Mouse (Mus musculus): Measurements from ENCODE around the gene Apobec4.

Apobec4 gene

DNA sequence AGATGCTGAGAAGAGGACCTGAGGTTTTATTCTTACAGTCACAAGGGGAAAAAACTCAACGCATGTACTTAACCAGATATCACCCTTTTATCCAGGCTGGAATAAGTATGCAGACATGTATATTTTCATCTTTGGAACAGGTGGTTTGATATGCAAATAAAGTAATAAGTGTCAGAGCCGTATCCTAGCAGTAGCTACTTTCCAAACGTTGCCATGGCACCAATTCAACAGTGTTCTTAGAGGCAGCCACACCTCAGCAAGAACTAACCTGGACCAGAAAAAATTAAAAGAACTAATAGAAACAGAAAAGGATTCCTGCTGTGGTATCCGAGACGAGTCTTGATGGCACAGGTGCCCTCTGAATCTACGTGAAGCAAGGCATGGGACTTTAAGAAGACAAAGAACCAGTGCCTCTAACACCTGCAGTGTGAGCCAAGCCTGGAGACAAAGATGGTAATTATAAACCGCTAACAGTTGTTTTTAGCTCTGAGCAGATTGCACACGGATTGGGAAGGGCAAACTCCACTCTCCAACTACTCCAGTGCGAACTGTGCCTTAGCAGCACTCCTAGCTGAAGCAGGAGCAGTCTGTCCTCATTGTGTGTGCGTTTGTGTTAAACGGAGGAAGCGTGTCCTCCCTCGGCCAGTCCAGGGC, at the start of gene Apobec4:
Gene Apobec4 (plus strand): TSS at position 240 of the 654 bp plus-strand sequence.
- DNase-seq (ENCODE audit: low spot score): peak; percentile 33

DNA sequence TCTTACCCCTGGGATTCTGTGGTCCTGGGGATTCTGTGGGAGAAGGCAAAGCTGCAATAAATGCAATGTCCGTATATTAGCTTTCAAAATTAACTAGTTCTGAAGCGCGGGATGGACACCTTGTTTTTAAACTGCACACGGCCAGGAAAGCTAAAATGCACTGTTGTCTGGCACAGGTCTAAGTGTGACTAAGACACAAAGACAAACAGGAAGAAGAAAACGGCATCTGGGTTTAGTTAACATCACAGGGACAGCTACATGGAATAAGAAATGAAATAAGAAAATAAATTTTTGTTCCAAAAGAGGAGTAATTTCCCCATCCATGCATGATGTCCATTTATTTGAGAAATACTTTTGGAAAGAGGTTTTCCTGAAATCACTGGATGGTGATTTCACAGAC, 49.3 kb upstream of the Apobec4 start:
- no peak for DNase-seq (ENCODE audit: low spot score)

GRCm38 (mm10) chr1:152702920-152703319, 47.4 kb upstream of the Apobec4 start:
- DNase-seq (ENCODE audit: low spot score): no peak

DNA sequence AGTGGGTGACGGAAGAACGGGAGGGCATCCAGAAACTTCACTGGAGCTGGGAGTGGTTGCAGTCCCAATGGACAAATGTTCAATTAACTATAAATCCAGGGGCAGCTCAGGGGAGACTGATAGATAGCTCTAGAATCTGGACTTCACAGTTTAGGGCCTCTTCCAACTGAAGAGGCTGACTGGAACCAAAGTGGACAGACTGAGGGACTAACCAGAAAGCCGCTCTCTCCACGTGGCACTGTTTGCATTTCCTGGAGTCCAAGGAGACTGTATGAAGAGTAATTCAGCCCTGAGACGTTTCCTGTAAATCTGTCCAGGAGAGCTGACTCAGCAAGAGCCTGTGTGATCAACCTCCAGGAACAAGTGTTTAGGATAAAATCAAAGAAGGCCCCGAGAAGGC, 46.4 kb upstream of the Apobec4 start:
- DNase-seq (ENCODE audit: low spot score): no peak

GRCm38 (mm10) chr1:152707560-152707959, 42.8 kb upstream of the Apobec4 start:
- DNase-seq (ENCODE audit: low spot score): no peak

DNA sequence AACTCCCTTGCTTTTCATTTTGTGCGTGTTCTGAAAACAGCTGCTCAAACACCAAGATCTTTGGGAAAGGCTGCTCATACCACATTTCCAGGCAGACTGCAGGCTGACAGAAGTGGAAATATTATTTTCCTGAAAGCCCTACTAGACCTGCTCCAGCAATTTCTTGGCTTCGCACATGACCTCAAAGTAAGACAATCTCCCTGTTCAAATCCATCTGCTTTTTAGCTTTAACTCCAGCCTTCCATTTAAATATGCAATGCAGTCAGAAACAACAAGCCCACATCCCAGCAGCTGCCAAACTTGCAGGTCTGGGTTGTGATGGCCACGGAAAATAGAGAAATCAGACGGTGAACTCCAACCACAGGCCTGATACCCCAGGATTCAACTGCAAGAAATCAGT, 39.3 kb upstream of the Apobec4 start:
- no peak for DNase-seq (ENCODE audit: low spot score)

DNA sequence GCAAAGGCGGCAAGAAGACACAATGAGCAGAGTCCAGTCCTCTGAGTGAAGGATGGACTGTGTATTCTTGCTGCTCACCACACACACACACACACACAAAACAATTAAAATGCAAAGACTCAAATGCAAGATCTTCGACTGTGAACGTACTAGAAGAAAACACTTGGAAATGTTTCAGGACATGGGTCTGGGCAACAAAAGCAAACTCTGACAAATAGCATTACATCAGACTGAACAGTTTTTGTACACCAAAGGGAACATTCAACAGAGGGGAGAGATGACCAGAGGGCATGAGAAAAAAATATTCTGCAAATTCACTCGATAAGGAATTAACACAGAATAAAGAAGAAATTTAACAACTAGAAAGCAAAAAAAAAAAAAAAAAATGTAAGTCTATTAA, 36.4 kb upstream of the Apobec4 start:
- no peak for DNase-seq (ENCODE audit: low spot score)

DNA sequence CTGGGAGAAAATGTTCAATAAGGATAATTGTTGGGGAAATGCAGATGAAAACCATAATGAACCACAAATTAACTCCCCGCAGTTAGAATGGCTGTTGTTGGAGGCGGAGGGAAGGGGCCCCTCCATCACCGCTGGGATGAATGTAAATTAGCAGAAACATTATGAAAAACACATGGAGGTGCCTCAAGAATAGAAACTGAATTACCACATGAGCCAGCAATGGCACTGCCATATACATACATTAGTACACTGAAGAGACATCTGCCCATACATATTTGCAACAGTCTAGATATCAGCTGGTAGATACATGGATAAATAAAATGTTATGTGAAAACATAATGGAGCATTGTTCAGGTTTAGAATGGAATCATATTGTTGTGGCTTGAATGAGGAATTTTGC, 35.9 kb upstream of the Apobec4 start:
- no peak for DNase-seq (ENCODE audit: low spot score)

- DNase-seq (ENCODE audit: low spot score): no peak
These were observed 33.0 kb upstream of the Apobec4 start for GRCm38 (mm10) chr1:152717329-152717728.

- DNase-seq (ENCODE audit: low spot score): no peak
These were observed 32.2 kb upstream of the Apobec4 start for GRCm38 (mm10) chr1:152718200-152718599.

DNA sequence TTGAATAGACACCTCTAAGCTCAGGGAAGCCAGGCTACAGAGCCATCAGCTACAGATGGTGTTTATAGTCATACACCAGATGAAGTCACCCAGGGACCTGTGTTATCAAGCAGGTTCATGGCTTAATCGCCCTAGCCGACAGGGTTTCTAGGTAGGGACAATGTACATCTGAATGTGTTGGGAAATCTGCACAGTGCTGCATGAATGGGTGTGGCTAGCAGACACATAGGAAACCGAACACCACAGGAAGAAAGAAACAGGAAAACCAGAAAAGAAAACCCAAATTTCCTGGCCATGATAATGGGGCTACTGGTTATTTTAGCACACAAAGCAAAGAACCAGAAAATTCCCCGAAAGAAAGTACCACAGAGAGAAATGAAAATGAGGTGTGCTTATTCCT, 29.4 kb upstream of the Apobec4 start:
- DNase-seq (ENCODE audit: low spot score): no peak

DNA sequence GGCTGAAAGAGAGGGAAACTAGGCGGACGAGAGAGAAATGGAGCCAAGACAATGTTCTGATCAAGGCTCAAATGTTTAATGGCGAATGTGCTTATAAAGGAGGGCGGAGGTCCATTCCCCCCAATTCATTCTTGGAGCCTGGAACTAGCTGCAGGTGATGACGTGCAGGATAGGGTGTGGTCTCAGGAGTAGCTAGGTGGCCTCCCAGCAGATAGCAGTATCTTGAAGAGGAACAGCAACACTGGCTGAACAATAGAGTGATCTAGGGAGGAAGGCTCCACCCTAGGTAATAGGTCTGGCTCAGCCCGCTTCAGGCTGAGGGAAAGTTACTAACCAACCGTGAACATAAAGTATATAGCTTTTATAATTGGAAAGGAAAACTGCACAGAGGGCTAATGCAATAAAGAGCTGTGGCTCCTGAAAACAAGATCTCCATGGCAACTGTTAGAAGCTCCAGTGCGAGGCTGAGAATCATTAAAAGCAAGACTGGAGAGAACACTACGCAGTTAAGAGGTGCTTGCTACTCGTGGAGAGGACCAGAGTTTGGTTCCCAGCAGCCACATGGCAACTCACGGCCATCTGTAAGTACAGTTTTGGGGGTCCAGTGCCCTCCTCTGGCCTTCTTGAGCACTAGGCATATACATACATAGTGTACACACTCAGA, 28.7 kb upstream of the Apobec4 start:
- no peak for DNase-seq (ENCODE audit: low spot score)

GRCm38 (mm10) chr1:152724286-152724685, 26.1 kb upstream of the Apobec4 start:
- no peak for DNase-seq (ENCODE audit: low spot score)

DNA sequence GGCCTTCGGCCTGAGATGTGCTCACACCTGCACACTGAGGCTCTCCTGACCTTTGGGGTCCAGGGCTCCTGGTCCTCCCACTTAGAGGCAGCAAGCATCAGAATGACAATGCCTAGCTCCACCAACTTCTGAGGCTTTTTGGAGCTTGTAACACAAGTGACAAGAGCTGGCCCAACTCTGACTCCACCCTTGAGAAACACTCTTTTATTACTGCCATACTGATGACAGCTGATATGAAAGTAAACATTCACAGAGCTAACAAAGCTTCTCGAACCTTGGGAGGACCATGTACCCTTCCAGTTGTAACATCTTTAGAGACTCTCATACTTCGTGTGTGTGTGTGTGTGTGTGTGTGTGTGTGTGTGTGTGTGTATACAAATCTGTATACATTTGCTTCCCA, 24.3 kb upstream of the Apobec4 start:
- no peak for DNase-seq (ENCODE audit: low spot score)

- no peak for DNase-seq (ENCODE audit: low spot score)
These were observed 22.6 kb upstream of the Apobec4 start for GRCm38 (mm10) chr1:152727604-152728236.

DNA sequence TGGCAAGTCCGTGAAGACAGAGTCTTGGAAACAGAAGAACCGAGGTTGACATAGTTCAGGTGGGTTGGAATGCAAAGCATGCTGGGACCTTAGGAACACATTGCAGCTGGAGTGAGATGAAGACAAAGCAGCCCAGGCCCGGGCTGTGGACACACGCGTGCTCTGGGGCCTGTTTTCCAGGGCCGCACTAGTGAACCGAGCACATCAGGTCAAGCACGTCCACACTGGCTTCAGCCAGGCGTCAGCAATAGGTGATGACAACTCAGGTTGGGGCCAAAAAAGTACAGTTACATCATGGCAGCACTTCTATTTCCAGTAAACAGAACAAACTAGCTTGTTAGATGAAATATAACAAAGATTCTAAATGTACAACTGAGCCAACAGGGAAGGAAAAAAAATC, 11.6 kb upstream of the Apobec4 start:
- DNase-seq (ENCODE audit: low spot score): no peak

GRCm38 (mm10) chr1:152739374-152739773, 11.0 kb upstream of the Apobec4 start:
- DNase-seq (ENCODE audit: low spot score): no peak

GRCm38 (mm10) chr1:152743095-152743826, 7.1 kb upstream of the Apobec4 start:
- no peak for DNase-seq (ENCODE audit: low spot score)

GRCm38 (mm10) chr1:152746426-152746825, 3.9 kb upstream of the Apobec4 start:
- DNase-seq (ENCODE audit: low spot score): peak; percentile 86

DNA sequence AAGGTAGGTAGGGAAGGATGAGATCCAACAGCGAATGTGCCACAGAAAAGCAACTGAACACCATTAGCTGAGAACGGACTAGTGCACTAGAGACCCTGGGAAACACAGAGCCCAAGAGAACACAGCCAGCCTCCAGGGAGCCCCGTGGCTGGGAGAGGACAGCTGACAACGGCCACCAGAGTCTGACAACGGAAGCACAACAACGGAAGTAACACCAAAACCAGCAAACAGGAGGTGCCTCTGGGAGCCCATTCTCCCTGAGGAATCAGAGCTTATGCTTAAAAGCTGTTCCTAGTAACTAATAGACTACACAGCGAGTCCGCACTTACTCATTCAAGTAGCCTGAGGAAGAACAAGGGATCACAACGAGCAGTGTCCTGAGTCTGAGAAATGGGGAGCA, 1.1 kb upstream of the Apobec4 start:
- DNase-seq (ENCODE audit: low spot score): no peak

GRCm38 (mm10) chr1:152761791-152762190, 11.4 kb downstream of the Apobec4 start:
- DNase-seq (ENCODE audit: low spot score): no peak

DNA sequence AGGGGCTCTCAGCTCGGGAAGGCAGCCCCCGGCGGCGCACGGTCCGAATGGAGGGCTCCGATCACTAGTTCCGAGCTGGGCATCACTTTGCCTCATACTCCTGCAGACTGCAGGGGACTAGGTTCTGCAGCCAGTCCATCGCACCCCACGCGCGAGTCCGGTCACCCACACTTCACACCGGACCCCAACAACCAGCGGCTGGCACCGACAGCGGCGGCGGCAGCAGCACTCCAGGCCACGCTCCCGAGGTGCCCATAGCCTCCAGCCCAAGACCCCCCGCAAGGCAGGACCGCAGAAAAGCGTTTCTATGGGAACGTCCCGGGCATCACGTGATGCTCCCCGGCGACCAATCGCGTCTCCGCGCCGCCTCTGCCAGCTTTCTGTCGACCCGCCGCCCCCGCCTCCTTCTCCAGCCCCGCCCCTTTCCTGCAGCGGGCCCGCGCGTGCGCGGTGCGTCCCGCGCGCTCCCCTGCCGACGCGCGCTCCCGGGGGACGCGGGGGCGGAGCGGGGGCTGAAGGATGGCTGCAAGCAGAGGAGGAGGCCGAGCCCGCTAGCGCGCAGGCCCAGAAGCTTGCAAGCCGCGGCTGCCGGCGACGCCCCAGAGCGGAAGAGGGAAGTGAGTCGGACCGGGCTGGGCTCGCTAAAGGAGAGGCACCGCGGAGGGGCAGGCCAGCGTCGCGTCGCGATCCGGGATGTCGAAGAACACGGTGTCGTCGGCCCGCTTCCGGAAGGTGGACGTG, 15.9 kb downstream of the Apobec4 start, which contains the start of the genes Rgl1 and Arpc5:
Gene Rgl1 (minus strand): TSS at position 320 of the 741 bp plus-strand sequence.
Gene Arpc5 (plus strand): TSS at position 511 of the 741 bp plus-strand sequence.
- DNase-seq (ENCODE audit: low spot score): peak; percentile 80
